Mouse (Mus musculus) R1 (cell line): Measurements from ENCODE around the gene Ggt1.

Experiments used
- DNase-seq: peaks from one replicate; pipeline ENCODE4 v3.0.0-alpha.2; 2018; ENCODE audit warnings: low read depth, low spot score

Gene Ggt1

GRCm38 (mm10) chr10:75573181-75573580 is 11.8 kb downstream of the Ggt1 start:
- DNase-seq: no peak

DNA sequence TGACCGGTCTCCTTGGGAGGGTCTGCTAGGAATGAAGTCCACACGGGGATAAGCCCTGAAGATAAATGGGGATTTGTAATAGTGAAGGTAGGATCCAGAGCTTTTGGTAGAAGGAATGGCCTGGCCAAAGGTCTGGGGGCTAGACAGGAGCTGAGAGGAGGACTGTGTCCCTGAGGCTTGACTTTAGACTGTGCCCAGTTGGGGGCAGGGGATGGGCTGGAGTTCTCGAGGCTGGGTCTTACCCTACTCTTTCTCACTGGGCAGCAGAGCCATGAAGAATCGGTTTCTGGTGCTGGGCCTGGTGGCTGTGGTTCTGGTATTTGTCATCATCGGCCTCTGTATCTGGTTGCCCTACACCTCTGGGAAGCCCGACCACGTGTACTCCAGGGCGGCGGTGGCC is 12.6 kb downstream of the Ggt1 start:
- DNase-seq: no peak

GRCm38 (mm10) chr10:75579129-75579528 is 17.7 kb downstream of the Ggt1 start:
- DNase-seq: no peak

DNA sequence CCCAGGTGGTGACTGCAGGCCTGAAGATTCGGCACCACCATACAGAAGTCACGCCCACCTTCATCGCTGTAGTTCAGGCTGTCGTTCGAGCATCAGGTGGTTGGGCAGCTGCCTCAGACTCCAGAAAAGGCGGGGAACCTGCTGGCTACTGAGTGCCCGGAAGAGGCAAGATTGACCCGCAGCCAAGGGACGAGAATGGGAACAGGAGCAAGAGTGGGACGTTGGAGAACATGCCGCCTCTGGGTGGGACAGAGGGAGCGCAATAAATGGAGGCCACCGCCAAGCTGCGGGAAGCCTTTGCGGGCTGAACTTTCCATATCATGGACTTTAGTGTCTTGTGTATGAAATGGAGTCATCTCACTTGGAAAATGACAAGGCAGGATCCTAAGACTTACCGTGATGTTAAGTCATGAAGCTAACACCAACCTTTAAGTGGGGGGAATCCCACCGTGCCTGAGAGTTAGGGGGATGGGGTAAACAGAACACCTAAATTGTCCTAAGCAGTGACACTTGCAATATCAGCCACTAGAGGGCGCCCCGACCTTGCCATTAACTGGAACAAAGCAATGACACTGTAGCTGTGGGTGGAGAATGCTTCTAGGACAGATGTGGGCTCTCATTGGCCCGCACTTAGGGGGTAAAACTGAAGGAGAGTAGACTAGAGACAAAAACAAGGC is 24.6 kb downstream of the Ggt1 start:
- DNase-seq: peak; percentile 91

DNA sequence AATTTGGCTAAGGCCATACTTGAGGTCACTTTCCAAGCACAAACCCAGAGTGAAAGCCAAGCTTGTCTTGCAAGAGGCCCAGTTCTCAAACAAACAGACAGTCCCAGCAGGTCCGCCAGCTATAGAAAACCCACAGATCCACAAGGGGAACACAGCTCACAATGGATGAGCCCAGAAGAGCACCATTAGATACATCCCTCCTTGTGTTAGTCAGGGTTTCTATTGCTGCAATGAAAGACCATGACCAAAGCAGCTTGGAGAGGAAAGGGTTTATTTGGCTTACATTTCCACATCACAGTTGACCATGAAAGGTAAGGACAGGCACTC is 25.1 kb downstream of the Ggt1 start:
- DNase-seq: no peak

- DNase-seq: no peak
Observed at GRCm38 (mm10) chr10:75587781-75588180, 26.4 kb downstream of the Ggt1 start.

- DNase-seq: no peak
Observed at GRCm38 (mm10) chr10:75588336-75588735, 26.9 kb downstream of the Ggt1 start.

DNA sequence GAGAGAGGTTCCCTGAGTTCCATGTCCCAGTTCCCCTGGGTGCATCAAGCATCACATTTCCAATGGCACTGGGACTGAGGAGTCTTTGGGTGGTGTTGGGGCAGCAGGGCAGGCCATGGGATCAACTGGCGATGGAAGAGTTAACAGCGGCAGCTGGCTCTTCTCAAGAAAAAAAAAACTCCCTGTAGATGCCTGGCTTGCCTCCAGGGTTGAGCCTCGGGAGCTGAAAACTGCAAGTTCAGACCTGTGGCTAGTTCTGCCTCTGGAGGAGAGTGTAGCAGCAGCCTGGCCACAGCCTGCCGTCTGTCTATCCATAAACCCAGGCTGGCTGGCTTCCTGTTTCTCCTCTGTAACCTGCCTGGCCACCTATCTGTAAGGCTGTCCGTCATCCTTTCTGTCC is 27.7 kb downstream of the Ggt1 start, which contains the start of gene Ggt5:
Gene Ggt5 (plus strand): TSS at position 212 of the 400 bp plus-strand sequence.
- no peak for DNase-seq

DNA sequence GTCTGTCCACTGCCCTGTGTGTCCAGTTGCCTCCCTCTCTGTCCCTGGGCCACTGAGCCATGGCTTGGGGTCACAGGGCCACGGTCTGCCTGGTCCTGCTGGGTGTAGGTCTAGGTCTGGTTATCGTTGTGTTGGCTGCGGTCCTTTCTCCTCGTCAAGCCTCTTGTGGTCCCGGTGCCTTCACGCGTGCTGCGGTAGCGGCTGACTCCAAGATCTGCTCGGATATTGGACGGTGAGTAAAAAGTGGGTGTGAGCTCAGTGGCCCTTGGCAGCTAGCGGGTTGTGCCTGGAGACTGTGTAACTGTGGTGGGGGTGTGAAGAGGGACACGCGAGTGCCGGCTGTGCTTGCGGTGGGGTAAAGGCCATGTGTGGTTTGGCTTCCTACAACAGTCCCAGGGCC is 28.2 kb downstream of the Ggt1 start:
- DNase-seq: no peak

GRCm38 (mm10) chr10:75591211-75591894 is 29.9 kb downstream of the Ggt1 start:
- no peak for DNase-seq

DNA sequence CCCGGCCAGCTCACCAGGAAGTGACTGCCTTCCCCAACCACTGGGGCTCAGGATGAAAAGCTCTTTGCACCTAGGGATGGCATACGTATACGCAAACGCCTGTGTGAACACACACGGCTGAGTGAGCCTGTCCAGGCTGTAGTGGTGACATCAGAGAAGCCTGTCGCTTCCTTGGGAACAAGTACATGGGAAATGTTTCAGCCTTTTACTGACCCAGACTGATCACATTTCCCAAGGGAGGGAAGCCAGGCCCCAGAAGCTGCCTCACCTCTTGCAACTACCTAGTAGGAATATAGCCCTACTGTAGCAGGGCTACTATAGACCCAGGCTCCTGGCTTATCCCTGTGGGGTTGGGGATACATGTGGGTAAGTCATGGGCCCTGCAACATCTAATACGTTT is 31.2 kb downstream of the Ggt1 start:
- DNase-seq: no peak

DNA sequence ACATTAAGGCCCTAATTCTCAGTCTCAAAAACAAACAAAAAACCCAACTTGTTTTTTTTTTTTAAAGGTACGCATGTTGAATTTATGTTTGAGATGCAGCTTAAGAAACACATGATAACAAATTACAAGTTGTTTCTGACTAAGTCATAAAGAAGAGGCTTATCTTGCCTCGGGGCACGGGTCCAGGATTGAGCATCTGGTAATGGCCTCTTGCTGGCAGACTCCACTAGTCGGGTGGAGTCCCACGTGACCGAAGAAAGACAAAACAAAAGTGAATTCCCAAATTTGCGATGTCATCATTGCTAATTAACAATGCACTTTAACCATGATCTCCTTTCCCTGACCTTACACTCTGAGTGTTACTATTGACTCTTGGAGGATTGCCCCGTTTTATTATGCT is 34.6 kb downstream of the Ggt1 start:
- DNase-seq: no peak

- no peak for DNase-seq
Observed at GRCm38 (mm10) chr10:75600189-75600730, 38.9 kb downstream of the Ggt1 start.

DNA sequence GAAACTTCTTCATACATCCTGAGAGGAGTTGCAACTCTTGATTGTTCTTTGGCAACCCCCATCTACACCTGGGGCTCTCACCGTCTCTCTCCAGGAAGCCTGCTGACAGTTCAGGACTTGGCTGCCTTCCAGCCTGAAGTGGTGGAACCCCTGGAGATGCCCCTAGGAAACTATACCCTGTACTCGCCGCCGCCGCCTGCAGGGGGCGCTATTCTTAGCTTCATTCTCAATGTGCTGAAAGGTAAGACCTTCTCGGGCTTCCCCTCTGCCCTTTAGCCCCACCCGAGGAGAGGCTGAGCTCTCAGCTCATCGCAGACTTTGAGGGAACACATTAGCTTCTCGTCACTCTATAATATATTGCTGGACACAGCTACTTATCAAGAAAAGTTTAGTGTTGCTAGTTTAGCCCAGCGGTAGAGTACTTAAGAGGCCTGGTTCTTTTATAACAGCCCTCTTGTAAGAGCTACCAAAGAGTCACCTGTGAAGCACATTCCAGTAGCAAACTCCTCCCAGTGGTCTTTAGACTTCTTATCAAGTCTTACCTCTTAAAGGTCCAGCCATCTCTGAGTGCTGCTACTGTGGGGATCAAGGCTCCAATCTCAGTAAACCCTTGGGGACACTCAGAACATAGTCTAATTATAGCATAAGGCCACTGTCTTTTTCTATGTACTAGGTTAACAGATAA is 43.9 kb downstream of the Ggt1 start:
- peak; percentile 80 for DNase-seq

- DNase-seq: no peak
Observed at GRCm38 (mm10) chr10:75607253-75607652, 45.8 kb downstream of the Ggt1 start.

DNA sequence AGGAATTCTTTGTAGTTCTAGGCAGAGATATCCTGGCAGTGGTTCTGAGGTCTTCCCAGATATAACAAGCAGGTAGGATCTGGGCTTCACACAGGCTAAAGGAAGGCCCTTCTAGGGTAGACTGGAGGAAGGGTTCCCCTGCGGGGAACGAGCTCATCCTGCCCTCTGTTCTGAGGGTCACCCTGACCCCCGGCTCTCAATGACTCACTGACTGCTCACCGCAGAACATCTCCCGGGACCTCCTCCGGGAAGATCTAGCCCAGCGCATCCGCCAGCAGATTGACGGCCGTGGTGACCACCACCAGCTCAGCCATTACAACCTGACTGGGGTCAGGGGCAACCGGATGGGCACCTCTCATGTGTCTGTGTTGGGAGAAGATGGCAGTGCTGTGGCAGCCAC is 47.6 kb downstream of the Ggt1 start:
- DNase-seq: no peak

DNA sequence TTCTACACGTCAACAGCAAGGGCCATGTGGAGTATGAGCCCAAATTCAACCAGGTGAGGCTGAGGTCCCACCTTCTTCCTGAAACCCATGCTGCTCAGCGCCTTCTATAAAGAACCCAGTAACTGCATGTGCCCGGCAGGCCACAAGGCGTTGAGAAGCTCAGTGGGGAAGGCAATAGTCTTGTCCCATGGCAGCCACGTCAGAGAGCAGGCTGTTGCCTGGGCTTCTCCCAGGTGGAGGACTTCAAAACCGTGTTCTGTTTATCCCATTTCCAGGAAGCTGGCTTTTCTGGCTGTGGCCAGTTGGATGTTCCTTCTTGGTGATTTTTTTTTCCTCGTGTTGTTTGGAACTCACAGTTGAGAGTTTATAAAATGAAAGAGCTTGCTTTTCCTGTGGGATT is 49.1 kb downstream of the Ggt1 start:
- DNase-seq: peak; percentile 35

DNA sequence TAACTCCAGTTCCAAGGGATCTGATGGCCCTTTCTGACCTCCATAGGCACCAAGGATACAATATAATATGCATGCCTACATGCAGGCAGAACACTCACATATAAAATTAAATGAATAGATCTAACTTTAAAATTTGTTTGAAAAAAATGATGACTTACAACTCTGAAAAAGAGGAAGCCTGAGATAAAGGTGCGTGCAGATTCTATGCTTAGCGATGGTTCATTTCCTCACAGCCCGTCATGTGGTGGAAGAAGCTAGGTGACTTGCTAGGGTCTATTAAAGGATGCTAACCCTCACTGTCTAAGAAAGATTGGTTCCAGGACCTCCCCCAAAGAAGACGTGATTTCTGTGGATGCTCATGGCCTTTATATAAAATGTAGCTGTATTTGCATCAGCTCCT is 54.6 kb downstream of the Ggt1 start:
- DNase-seq: no peak

GRCm38 (mm10) chr10:75620818-75621217 is 59.4 kb downstream of the Ggt1 start:
- DNase-seq: peak; percentile 72

- no peak for DNase-seq
Observed at GRCm38 (mm10) chr10:75625920-75626319, 64.5 kb downstream of the Ggt1 start.

GRCm38 (mm10) chr10:75626991-75627390 is 65.6 kb downstream of the Ggt1 start:
- no peak for DNase-seq

- DNase-seq: no peak
Observed at GRCm38 (mm10) chr10:75627490-75627889, 66.1 kb downstream of the Ggt1 start.

DNA sequence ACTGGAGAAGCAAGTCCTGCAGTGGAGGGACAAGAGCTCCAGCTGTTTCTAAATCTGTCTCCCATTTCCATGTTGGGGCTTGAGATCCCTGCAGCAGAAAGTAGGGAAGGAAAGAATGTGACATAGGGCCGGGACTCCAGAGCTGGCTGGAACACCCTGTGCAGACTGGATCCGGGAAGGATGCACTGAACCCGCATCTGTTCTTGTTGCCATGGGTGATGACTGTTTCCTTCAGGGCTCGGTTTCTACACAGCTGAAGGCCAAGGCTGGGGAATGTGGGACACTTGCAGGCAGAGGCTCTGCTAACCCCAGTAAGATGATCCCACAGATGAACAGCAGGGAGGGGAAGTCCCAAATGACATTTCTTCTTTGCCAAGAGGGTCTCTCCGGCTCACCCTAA is 71.2 kb downstream of the Ggt1 start:
- peak; percentile 46 for DNase-seq
